In the genomic region with DNA sequence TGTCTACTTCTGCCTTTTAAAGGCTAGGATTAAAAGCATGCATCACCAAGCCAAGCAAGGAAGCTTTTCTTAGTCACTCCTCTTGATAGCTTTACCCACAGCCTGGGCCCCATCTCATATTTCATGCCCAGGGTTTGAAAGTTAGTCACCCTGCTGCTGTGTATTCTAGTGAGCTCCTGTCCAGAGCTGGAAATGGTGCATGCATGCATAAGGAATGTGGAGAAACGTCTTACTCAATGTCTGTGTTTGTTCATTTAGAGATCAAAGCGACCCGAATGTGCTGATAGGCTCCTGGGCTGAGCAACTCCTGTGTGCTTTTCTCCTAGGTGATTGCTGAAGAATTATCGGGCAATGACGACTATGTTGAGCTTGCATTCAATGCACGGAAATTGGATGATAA, we compare ENCODE assay signal across 18 mouse cellular contexts.
DNase-seq lines count a peak whose midpoint lies in the region; ATAC-seq and TF ChIP-seq lines count a peak whose summit lies in the region.
"Had no signal": no experiment of that assay in that cellular context is flagged by ENCODE, and none has a peak within 500 bp of the region (broad histone marks: within the 10 kb centered on the region; RNA-seq: fewer than 3 reads in every experiment).

No protein-coding gene starts in this region.

- H3K4me2 ChIP-seq in hindbrain, embryonic 11.5 days (replicated peaks; ENCODE audit: low read depth, low read length) = no peak overlapping the region
- no peak overlapping the region for H3K4me2 ChIP-seq in hindbrain, postnatal 0 days (ENCODE audit: low read depth, low read length)
- no peak overlapping the region for H3K4me2 ChIP-seq in intestine, embryonic 14.5 days (ENCODE audit: low read length)
- H3K4me2 ChIP-seq: heart, embryonic 13.5 days; liver, embryonic 13.5 days had no signal

- WGBS in hindbrain, embryonic 11.5 days = 39% methylated on average over 6 of the region's 6 CpGs
- 36% methylated on average over 6 of the region's 6 CpGs for WGBS in hindbrain, postnatal 0 days
- whole genome bisulfite sequencing in intestine, embryonic 14.5 days = 48% methylated on average over 6 of the region's 6 CpGs

- ATAC-seq in hindbrain, embryonic 11.5 days (ENCODE audit: low FRiP score) = no peak
- ATAC-seq in hindbrain, postnatal 0 days = no peak
- peak; percentile 86 for ATAC-seq in intestine, embryonic 14.5 days (replicated peaks; ENCODE audit: low FRiP score, low TSS enrichment, low read depth)
- ATAC-seq: activated CD4-positive, CD25-positive, alpha-beta regulatory T cell, adult 4 months; CD4-positive, CD25-positive, alpha-beta regulatory T cell, adult 4 months had no signal

- TF ChIP-seq CTCF in hindbrain, postnatal 0 days (IDR thresholded peaks at IDR 0.05; ENCODE audit: low read depth) = no peak
- no peak for TF ChIP-seq CTCF in brain, embryonic 14.5 days (IDR thresholded peaks at IDR 0.05; ENCODE audit: borderline replicate concordance, extremely low read depth, insufficient read depth, insufficient read length)

- H3K4me1 ChIP-seq in hindbrain, embryonic 11.5 days (replicated peaks; ENCODE audit: control insufficient read depth, insufficient read depth, low read length) = no peaks in the 10 kb centered on the region
- no peaks in the 10 kb centered on the region for H3K4me1 ChIP-seq in hindbrain, postnatal 0 days (ENCODE audit: insufficient read depth, low read length)
- no peaks in the 10 kb centered on the region for H3K4me1 ChIP-seq in intestine, embryonic 14.5 days (replicated peaks; ENCODE audit: control insufficient read depth, insufficient read depth, low read length)
- H3K4me1 ChIP-seq: heart, embryonic 13.5 days; liver, embryonic 13.5 days had no signal

- DNase-seq in hindbrain, embryonic 11.5 days (ENCODE audit: low spot score) = peak; percentile 7
- DNase-seq in hindbrain, postnatal 0 days (ENCODE audit: low spot score) = no peak
- peak; percentile 84 for DNase-seq in Muller cell, postnatal 12 days (ENCODE audit: inconsistent ontology term)
- DNase-seq in brain, embryonic 14.5 days (ENCODE audit: low read depth) = peak; percentile 17
- DNase-seq in intestine, embryonic 14.5 days (ENCODE audit: low spot score) = no peak
- DNase-seq in spleen, adult 18-20 months = no peak
- DNase-seq in cerebellum, adult 11 months = no peak
- DNase-seq: cerebellum, adult 11-12 months; gastrocnemius, postnatal 10 days; kidney, postnatal 25 days; layer of hippocampus, postnatal 36 days; liver, embryonic 13.5 days; right cerebral cortex, adult 18-20 months; thymus, adult 2 months had no signal

- no peak for TF ChIP-seq POLR2A in brain, embryonic 14.5 days (IDR thresholded peaks at IDR 0.05; ENCODE audit: borderline replicate concordance, extremely low read depth, insufficient read depth, insufficient read length, poor library complexity, severe bottlenecking)

- H3K4me3 ChIP-seq in hindbrain, embryonic 11.5 days (ENCODE audit: low read depth, low read length) = no peak overlapping the region
- H3K4me3 ChIP-seq in hindbrain, postnatal 0 days (ENCODE audit: low read length) = no peak overlapping the region
- no peak overlapping the region for H3K4me3 ChIP-seq in intestine, embryonic 14.5 days (ENCODE audit: low read depth, low read length)
- H3K4me3 ChIP-seq: heart, embryonic 13.5 days; limb, embryonic 10.5 days; liver, embryonic 13.5 days had no signal

- no peaks in the 10 kb centered on the region for H3K9me3 ChIP-seq in hindbrain, embryonic 11.5 days (ENCODE audit: control insufficient read depth, low read length)
- H3K9me3 ChIP-seq in hindbrain, postnatal 0 days (ENCODE audit: low read length) = no peaks in the 10 kb centered on the region
- no peaks in the 10 kb centered on the region for H3K9me3 ChIP-seq in intestine, embryonic 14.5 days (ENCODE audit: control insufficient read depth, low read length)
- H3K9me3 ChIP-seq: heart, embryonic 13.5 days; limb, embryonic 10.5 days had no signal

- no peak overlapping the region for H3K27ac ChIP-seq in hindbrain, embryonic 11.5 days (ENCODE audit: low read depth, low read length)
- H3K27ac ChIP-seq in hindbrain, postnatal 0 days = no peak overlapping the region
- H3K27ac ChIP-seq in intestine, embryonic 14.5 days (ENCODE audit: low read depth) = no peak overlapping the region
- H3K27ac ChIP-seq: heart, embryonic 13.5 days; limb, embryonic 10.5 days; liver, embryonic 13.5 days had no signal

- H3K36me3 ChIP-seq in hindbrain, embryonic 11.5 days (ENCODE audit: control insufficient read depth, insufficient read depth, low read length) = no peaks in the 10 kb centered on the region
- H3K36me3 ChIP-seq in hindbrain, postnatal 0 days (ENCODE audit: insufficient read depth, low read length) = no peaks in the 10 kb centered on the region
- H3K36me3 ChIP-seq in intestine, embryonic 14.5 days (ENCODE audit: control insufficient read depth, insufficient read depth, low read length) = no peaks in the 10 kb centered on the region
- H3K36me3 ChIP-seq: heart, embryonic 13.5 days; limb, embryonic 10.5 days; liver, embryonic 13.5 days had no signal

- no peaks in the 10 kb centered on the region for H3K27me3 ChIP-seq in hindbrain, embryonic 11.5 days (ENCODE audit: control insufficient read depth, insufficient read depth, low read length)
- H3K27me3 ChIP-seq in hindbrain, postnatal 0 days (ENCODE audit: insufficient read depth, low read length) = no peaks in the 10 kb centered on the region
- no peaks in the 10 kb centered on the region for H3K27me3 ChIP-seq in intestine, embryonic 14.5 days (replicated peaks; ENCODE audit: control insufficient read depth, insufficient read depth, low read length)
- H3K27me3 ChIP-seq: heart, embryonic 13.5 days; liver, embryonic 13.5 days had no signal

- no peak overlapping the region for H3K9ac ChIP-seq in hindbrain, embryonic 11.5 days (ENCODE audit: low read depth, low read length)
- no peak overlapping the region for H3K9ac ChIP-seq in hindbrain, postnatal 0 days (replicated peaks; ENCODE audit: low read length)
- H3K9ac ChIP-seq in intestine, embryonic 14.5 days (ENCODE audit: low read length) = no peak overlapping the region
- H3K9ac ChIP-seq: heart, embryonic 13.5 days; liver, embryonic 13.5 days had no signal

Comparison
In these comparisons a context has a peak if more than half of its experiments do, and no peak if none do; other contexts are left out.
1. DNase-seq: peak in hindbrain, embryonic 11.5 days (single experiment), Muller cell, postnatal 12 days (single experiment) and brain, embryonic 14.5 days (single experiment); none in hindbrain, postnatal 0 days (single experiment), intestine, embryonic 14.5 days (single experiment), spleen, adult 18-20 months (0 of 2) and cerebellum, adult 11 months (single experiment).